Mouse (Mus musculus): ENCODE measurements around the gene Atp11c. TPM values are rescaled to one million over a fixed set of nuclear protein-coding genes. Genes with fewer than 3 reads are reported as not detected.

Gene Atp11c
- polyA plus RNA-seq, 1 experiment from 2014 or later = 13.3 TPM

GRCm38 (mm10) chrX:60503995-60504394 is 88.5 kb downstream of the Atp11c start:
- H3K4me2 ChIP-seq = no peak overlapping the region
- no peak overlapping the region for H3K9ac ChIP-seq (replicated peaks)
- H3K36me3 ChIP-seq = no peaks in the 10 kb centered on the region
- no peaks in the 10 kb centered on the region for H3K27me3 ChIP-seq
- H3K9me3 ChIP-seq = no peaks in the 10 kb centered on the region
- no peaks in the 10 kb centered on the region for H3K4me1 ChIP-seq (replicated peaks)
- ATAC-seq (ENCODE audit: insufficient number of reproducible peaks, insufficient read depth, low FRiP score, low TSS enrichment, low read depth) = no peak
- no peak overlapping the region for H3K27ac ChIP-seq
- H3K4me3 ChIP-seq (replicated peaks) = no peak overlapping the region

DNA sequence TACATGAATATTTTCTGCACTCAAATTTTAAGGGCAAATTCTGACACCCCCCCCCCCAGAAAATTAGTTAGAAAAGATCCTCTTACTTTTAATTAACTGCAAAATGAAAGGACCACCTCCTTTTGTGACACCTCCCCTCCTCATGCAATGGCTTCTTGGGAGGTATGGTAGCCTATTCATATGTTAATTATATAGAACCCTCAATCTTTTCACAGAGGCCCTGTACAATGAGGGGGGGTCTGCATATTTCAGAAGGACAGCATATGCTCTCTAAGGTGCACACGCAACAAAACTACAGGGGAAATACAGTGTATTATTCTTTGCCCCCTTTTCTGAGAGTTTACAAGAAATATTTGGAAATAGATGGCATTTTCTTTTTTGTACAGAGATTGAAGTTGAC is 94.7 kb downstream of the Atp11c start:
- H3K27ac ChIP-seq = no peak overlapping the region
- H3K4me1 ChIP-seq (replicated peaks) = no peaks in the 10 kb centered on the region
- H3K4me2 ChIP-seq = no peak overlapping the region
- 77% methylated on average over 1 of the region's 1 CpGs for WGBS
- H3K9me3 ChIP-seq = no peaks in the 10 kb centered on the region
- no peak overlapping the region for H3K9ac ChIP-seq (replicated peaks)
- no peaks in the 10 kb centered on the region for H3K36me3 ChIP-seq
- no peak for ATAC-seq (ENCODE audit: insufficient number of reproducible peaks, insufficient read depth, low FRiP score, low TSS enrichment, low read depth)
- no peak overlapping the region for H3K4me3 ChIP-seq (replicated peaks)
- H3K27me3 ChIP-seq = no peaks in the 10 kb centered on the region

- Histone ChIP-seq H3K9ac (replicated peaks) (no peak overlapping the region), H3K27me3 (no peaks in the 10 kb centered on the region), H3K9me3 (no peaks in the 10 kb centered on the region), H3K36me3 (no peaks in the 10 kb centered on the region), H3K27ac (no peak overlapping the region), H3K4me3 (replicated peaks) (no peak overlapping the region), H3K4me2 (no peak overlapping the region), H3K4me1 (replicated peaks) (no peaks in the 10 kb centered on the region)
- ATAC-seq (ENCODE audit: insufficient number of reproducible peaks, insufficient read depth, low FRiP score, low TSS enrichment, low read depth) = no peak
Observed at GRCm38 (mm10) chrX:60495308-60495707, 97.2 kb downstream of the Atp11c start.

DNA sequence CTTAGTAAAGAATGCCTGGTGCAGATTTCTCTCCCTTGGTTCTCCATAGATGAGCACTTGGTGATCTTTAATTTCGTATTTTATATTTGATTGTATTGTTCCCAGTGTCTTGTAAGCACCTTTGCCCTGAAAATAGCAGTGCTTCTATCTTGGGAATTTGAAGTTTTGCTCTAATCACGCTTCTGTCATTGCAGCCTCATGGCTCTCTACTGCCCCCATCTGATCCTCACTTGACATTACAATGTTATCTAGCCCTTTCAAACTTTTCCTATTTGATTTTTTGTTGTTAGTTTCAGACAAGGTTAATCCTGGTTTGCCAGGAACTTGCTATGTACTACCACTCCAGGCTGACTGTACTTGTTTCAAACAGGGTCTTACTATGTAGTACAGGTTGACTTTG is 128.7 kb downstream of the Atp11c start:
- Histone ChIP-seq H3K27me3 (no peaks in the 10 kb centered on the region), H3K36me3 (no peaks in the 10 kb centered on the region)

GRCm38 (mm10) chrX:60414563-60415111 is 177.9 kb downstream of the Atp11c start:
- H3K27me3 ChIP-seq = no peaks in the 10 kb centered on the region
- H3K4me3 ChIP-seq (replicated peaks) = no peak overlapping the region
- no peaks in the 10 kb centered on the region for H3K9me3 ChIP-seq
- no peak overlapping the region for H3K4me2 ChIP-seq
- H3K9ac ChIP-seq (replicated peaks) = no peak overlapping the region
- no peak for ATAC-seq (ENCODE audit: insufficient number of reproducible peaks, insufficient read depth, low FRiP score, low TSS enrichment, low read depth)
- no peaks in the 10 kb centered on the region for H3K36me3 ChIP-seq
- H3K27ac ChIP-seq = no peak overlapping the region
- 65% methylated on average over 4 of the region's 4 CpGs for WGBS
- H3K4me1 ChIP-seq (replicated peaks) = no peaks in the 10 kb centered on the region

More for the DNA sequence above, 128.7 kb downstream of the Atp11c start:
- no peaks in the 10 kb centered on the region for H3K9me3 ChIP-seq
- no peak for ATAC-seq (ENCODE audit: insufficient number of reproducible peaks, insufficient read depth, low FRiP score, low TSS enrichment, low read depth)
- H3K4me1 ChIP-seq (replicated peaks) = no peaks in the 10 kb centered on the region
- H3K9ac ChIP-seq (replicated peaks) = no peak overlapping the region
- H3K27ac ChIP-seq = no peak overlapping the region
- no peak overlapping the region for H3K4me3 ChIP-seq (replicated peaks)
- WGBS = 12% methylated on average over 2 of the region's 2 CpGs
- no peak overlapping the region for H3K4me2 ChIP-seq

DNA sequence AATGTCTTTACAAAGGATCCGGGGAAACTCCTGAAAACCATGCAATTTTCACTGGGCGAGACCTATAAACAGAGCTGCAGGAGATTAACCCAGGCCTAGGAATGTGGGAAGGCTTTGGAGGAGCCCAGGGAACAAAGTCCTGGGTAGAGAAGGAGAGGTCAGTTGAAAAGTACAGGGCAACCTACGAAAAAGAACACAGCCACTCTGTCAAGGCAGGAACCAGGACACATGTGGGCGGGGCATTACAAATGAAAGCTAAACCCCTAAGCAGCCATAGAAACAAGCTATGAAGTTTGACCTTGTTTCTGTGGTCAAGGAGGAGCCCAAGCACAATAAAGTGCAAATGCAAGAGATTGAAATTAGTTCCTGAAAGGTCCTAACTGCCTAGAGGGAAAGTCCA is 186.8 kb downstream of the Atp11c start:
- H3K27me3 ChIP-seq = peaks cover 16% of the 10 kb centered on the region
- H3K9ac ChIP-seq (replicated peaks) = no peak overlapping the region
- no peaks in the 10 kb centered on the region; the same call in 1 of the 2 replicates for H3K4me1 ChIP-seq (replicated peaks)
- no peaks in the 10 kb centered on the region for H3K9me3 ChIP-seq
- H3K36me3 ChIP-seq = no peaks in the 10 kb centered on the region
- no peak overlapping the region for H3K4me2 ChIP-seq
- 55% methylated on average over 4 of the region's 4 CpGs for WGBS
- no peak for ATAC-seq (ENCODE audit: insufficient number of reproducible peaks, insufficient read depth, low FRiP score, low TSS enrichment, low read depth)
- H3K4me3 ChIP-seq (replicated peaks) = no peak overlapping the region
- H3K27ac ChIP-seq = no peak overlapping the region

- Histone ChIP-seq H3K36me3 (no peaks in the 10 kb centered on the region), H3K4me1 (replicated peaks) (no peaks in the 10 kb centered on the region; the same call in 1 of the 2 replicates), H3K27me3 (peaks cover 16% of the 10 kb centered on the region), H3K9me3 (no peaks in the 10 kb centered on the region), H3K4me3 (replicated peaks) (peak overlapping the region; percentile 58), H3K27ac (peak overlapping the region; percentile 95), H3K9ac (replicated peaks) (peak overlapping the region; percentile 87), H3K4me2 (peak overlapping the region; percentile 36)
- WGBS = 21% methylated on average over 17 of the region's 17 CpGs
- ATAC-seq (ENCODE audit: insufficient number of reproducible peaks, insufficient read depth, low FRiP score, low TSS enrichment, low read depth) = peak; percentile 96
Observed at GRCm38 (mm10) chrX:60404668-60405044, 187.8 kb downstream of the Atp11c start.

DNA sequence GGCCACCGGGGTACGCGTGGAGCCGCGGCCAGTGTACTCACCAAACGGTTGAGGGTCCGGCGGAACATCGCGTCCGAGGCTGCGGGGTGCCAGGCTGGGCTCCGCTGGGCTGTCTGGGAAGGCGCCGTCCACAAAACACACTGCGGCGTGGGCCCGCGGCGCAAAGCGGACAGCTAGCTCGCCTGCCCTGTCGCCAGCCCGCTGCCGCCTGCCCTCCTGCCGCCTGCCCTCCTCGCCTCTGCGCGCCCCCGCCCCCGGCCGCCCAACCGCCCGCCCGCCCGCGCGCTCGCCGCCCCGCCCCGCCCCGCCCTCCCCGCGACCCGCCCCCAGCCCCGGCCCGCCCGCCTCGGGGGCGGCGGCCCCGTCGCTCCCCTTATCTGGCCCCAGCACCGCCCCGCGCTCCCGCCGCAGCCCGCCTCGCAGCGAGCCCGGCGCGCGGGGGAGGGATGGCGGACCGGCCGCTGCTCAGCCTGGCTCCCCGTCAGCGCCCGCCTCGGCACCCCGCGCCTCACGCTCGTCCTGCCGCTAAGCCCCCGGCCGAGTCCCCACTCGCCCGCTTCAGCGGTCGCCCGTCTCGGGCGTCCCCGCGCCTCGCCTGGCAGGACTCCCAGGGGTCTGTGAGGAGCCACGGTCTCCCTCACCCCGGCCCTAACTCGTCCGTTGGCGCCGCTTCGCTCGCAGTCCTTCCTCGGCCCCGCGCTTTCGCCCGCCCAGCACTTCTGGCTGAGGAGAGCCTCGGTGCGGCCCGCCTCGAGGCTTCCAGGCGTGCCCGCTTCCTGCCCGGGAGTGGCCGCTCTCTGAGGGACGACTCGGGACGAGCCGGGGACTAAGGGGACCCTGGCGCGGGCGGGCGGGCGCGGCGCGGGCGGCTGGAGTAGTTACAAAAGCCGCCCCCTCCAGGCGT is 188.5 kb downstream of the Atp11c start:
- H3K4me3 ChIP-seq (replicated peaks) = peak overlapping the region; percentile 58
- peak overlapping the region; percentile 95 for H3K27ac ChIP-seq
- peak; percentile 76 for ATAC-seq (ENCODE audit: insufficient number of reproducible peaks, insufficient read depth, low FRiP score, low TSS enrichment, low read depth)
- WGBS = 17% methylated on average over 71 of the region's 126 CpGs
- peak overlapping the region; percentile 87 for H3K9ac ChIP-seq (replicated peaks)
- peaks cover 16% of the 10 kb centered on the region for H3K27me3 ChIP-seq
- H3K36me3 ChIP-seq = no peaks in the 10 kb centered on the region
- no peaks in the 10 kb centered on the region for H3K9me3 ChIP-seq
- peak overlapping the region; percentile 60 for H3K4me2 ChIP-seq
- no peaks in the 10 kb centered on the region; the same call in 1 of the 2 replicates for H3K4me1 ChIP-seq (replicated peaks)

- peak overlapping the region; percentile 17; the same call in 1 of the 2 replicates for H3K27ac ChIP-seq
Observed at GRCm38 (mm10) chrX:60403062-60403763, 189.3 kb downstream of the Atp11c start.

DNA sequence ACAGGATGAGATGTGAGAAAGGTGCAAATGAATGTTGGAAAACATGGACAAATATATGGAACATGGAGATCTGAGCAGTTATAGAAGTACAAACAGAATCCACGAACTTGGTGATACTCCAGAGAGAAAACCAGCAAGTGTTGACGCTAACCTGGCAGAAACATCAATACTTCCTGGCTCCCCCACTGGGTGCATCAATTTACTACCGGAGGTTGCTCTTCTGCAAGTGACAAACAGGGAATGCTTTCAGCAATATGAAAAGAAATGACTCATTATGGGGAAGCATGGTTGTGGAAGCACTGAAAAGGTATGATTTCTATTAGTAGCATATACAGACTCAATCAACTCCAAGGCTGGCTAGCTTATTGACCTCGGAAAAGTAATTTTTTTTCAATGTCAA is 198.2 kb downstream of the Atp11c start:
- no peaks in the 10 kb centered on the region for H3K36me3 ChIP-seq
- H3K9me3 ChIP-seq = no peaks in the 10 kb centered on the region
- 83% methylated on average over 4 of the region's 4 CpGs for WGBS
- H3K4me3 ChIP-seq (replicated peaks) = no peak overlapping the region
- H3K27ac ChIP-seq = no peak overlapping the region
- no peak for ATAC-seq (ENCODE audit: insufficient number of reproducible peaks, insufficient read depth, low FRiP score, low TSS enrichment, low read depth)
- no peaks in the 10 kb centered on the region for H3K4me1 ChIP-seq (replicated peaks)
- no peak overlapping the region for H3K4me2 ChIP-seq
- no peaks in the 10 kb centered on the region for H3K27me3 ChIP-seq
- no peak overlapping the region for H3K9ac ChIP-seq (replicated peaks)

More at GRCm38 (mm10) chrX:60403062-60403763, 189.3 kb downstream of the Atp11c start:
- Histone ChIP-seq H3K9me3 (no peaks in the 10 kb centered on the region), H3K27me3 (peaks cover 16% of the 10 kb centered on the region), H3K4me3 (replicated peaks) (peak overlapping the region; percentile 58), H3K4me1 (replicated peaks) (no peaks in the 10 kb centered on the region; the same call in 1 of the 2 replicates), H3K36me3 (no peaks in the 10 kb centered on the region), H3K4me2 (peak overlapping the region; percentile 60), H3K9ac (replicated peaks) (peak overlapping the region; percentile 73)
- 13% methylated on average over 38 of the region's 46 CpGs for WGBS
- ATAC-seq (ENCODE audit: insufficient number of reproducible peaks, insufficient read depth, low FRiP score, low TSS enrichment, low read depth) = no peak; the same call in 1 of the 2 replicates

DNA sequence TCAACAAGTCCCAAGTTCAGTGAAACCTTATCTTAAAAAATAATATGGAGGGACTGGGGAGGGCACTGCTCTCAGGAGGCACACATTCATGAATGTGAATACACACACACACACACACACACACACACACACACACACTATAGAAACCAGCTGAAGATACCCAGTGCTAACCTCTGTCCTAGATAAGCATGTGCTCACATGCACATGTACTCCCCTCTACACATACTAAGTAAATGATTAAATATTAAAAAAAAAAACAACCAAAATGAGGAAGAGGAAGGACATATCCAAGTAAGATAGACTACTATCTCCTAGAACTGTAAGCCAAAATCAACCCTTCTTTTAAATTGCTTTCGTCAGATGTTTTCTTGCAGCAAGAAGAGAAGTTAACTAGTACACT is 205.6 kb downstream of the Atp11c start:
- H3K27me3 ChIP-seq = no peaks in the 10 kb centered on the region
- no peak overlapping the region for H3K4me2 ChIP-seq
- H3K9ac ChIP-seq (replicated peaks) = no peak overlapping the region
- H3K9me3 ChIP-seq = no peaks in the 10 kb centered on the region
- no peaks in the 10 kb centered on the region for H3K36me3 ChIP-seq
- no peaks in the 10 kb centered on the region for H3K4me1 ChIP-seq (replicated peaks)
- no peak for ATAC-seq (ENCODE audit: insufficient number of reproducible peaks, insufficient read depth, low FRiP score, low TSS enrichment, low read depth)
- 88% methylated on average over 1 of the region's 1 CpGs for WGBS
- H3K27ac ChIP-seq = no peak overlapping the region
- H3K4me3 ChIP-seq (replicated peaks) = no peak overlapping the region
